Mouse (Mus musculus) Muller cell, postnatal 12 days (primary cell): Measurements from ENCODE around the gene Nfkbia.
A peak's percentile ranks its signal among the peaks of the same experiment; 100 is the strongest.

Experiments
- DNase-seq: peaks from one replicate; pipeline ENCODE4 v3.0.0-alpha.2; 2015; ENCODE audit errors: inconsistent ontology term

Gene Nfkbia

DNA sequence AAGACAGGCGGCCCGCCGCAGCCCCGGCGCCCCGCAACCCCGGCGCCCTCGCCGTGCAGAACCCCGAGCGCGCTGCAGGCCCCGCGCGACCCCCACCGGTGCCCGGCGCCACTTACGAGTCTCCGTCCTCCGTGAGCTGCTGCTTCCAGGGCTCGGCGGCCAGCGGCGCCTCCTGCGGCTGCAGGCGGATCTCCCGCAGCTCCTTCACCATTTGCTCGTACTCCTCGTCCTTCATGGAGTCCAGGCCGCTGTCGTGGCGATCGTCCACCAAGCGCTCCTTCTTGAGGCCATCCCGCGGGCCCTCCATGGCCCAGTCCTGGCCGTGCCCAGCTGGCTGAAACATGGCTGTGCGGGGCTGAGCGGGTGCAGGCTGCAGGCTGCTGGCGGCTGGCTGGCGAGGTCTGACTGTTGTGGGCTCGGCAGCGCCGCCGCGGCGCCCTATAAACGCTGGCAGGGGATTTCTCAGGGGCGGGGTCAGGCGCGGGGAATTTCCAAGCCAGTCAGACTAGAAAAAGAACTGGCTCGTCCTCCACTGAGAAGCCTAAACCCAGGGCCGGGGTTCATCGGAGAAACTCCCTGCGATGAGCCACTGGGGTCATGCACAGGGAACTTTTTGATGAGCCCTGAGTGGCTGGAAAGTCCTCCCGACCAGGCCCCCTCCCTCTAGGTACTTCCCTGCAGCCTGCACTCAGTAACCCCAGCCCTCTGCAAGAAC is at the start of gene Nfkbia:
Gene Nfkbia, minus strand, starts transcription at position 464 of the 715 bp plus-strand sequence.
- DNase-seq: peak; percentile 97

DNA sequence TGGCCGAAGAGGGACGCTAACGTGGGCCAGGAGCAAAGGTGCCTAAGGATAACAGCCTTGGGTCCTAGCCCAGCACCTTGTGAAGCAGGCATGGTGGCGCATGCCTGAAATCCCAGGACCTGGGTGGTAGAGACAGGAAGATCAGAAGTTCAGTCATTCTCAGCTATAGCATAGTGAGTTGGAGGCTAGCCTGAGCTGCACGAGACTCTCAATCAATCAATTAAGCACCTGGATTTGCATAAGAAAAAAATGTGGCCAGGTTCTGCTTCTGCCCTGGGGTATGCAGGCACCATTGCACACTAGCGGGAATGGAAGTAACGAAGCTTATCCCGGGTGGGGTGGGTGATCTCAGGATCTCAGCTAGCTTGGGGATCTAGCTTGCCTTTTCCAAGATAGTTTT is 46.7 kb upstream of the Nfkbia start:
- no peak for DNase-seq

DNA sequence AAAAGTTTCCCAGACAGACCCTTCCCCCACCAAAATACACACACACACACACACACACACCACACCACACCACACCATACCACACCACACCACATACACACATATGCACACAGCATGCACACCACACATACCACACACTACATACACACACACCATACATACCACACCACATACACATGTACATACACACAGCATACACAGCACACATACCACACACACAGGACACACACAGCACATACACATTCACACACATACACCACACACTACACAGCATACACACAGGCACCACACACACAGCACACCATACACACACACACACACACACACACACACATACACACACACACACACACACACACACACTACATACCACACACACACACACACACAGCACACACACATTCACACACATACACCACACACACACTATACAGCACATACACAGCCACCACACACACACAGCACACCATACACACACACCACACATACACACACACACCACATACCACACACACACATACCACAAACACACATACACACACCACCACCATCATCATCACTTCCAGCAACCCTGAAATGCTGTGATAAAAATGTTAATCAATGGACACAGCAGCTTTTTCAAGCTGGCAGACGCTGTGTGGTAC is 46.0 kb upstream of the Nfkbia start:
- no peak for DNase-seq

DNA sequence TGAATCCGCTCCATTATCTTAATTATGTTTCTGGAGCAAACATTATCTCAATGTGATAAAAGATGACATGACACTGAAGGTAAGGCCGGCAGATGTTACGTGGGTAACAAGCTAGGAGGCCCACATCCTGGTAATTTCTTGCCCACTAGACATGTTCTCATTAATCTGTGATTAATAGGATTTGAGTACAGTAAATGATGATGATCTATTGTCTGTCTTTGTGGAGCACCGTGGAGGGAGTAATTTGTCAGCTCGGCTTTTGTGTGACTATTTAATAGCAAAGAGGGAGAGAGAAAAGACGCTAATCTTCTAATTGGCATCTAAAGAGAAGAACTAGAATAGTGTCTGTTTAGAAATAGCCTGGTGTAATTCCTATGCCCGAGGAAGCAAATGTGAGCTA is 45.3 kb upstream of the Nfkbia start:
- DNase-seq: no peak

DNA sequence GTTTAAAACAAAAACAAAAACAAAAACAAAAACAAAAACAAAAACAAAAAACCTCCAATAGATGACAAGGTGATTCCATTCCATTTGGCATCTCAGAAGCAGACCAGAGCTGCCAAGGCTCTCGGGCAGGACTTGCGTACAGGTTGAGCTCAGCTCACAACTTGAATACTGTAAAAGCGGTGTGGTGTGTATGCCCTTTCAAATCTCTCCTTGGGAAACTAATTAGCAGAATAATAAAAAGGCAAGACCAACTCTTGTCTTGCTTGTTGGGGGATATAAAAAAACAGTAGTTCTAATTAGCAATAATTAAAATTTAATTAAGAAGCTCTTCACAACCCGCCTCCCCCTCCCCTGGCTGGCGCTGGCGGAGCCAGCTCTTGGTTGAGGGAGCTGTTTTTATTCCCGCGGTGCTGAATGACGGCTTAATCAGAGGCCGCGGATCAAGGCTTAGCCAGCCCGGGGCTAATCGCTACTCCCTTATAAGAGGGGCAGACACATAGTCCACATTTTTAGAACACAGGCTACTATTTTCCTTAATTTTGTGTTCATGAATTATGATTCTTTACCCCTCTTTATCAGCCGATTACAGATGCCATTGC is 44.2 kb upstream of the Nfkbia start:
- peak; percentile 46 for DNase-seq

DNA sequence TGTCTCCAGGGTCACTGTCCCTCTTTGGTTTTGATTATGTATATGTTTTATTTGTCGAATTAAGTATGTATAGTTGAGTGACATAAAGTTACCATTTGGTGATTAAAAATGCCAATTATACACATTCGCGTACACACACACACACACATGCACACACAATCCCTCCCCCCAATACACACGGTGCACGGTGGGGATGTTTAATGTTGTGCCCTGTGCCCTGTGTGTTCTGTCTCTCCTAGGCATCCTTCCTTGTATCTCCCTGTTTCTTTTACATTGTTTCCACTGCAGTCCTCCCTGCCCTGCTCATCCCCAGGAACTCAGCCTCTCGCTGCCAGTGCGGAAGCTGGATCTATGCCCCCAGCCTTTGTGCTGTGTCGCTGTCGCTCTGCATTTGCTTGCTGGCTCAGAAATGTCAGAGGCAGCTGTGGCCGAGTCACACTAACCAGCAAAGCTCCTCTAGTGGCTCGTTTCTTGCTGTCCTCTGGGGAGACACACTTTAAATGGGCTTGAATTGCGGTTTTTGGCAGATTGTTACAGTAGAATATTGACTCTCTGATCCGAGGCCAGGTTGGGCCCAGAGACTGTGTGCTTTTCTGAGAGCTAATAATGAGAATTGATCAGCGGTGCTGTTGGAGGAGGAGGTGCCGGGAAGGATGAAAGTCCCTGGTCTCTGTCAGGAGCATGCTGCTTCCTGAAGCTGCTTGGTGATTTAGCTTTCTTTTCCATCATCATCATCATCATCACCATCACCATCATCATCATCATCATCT is 34.7 kb upstream of the Nfkbia start:
- peak; percentile 82 for DNase-seq

DNA sequence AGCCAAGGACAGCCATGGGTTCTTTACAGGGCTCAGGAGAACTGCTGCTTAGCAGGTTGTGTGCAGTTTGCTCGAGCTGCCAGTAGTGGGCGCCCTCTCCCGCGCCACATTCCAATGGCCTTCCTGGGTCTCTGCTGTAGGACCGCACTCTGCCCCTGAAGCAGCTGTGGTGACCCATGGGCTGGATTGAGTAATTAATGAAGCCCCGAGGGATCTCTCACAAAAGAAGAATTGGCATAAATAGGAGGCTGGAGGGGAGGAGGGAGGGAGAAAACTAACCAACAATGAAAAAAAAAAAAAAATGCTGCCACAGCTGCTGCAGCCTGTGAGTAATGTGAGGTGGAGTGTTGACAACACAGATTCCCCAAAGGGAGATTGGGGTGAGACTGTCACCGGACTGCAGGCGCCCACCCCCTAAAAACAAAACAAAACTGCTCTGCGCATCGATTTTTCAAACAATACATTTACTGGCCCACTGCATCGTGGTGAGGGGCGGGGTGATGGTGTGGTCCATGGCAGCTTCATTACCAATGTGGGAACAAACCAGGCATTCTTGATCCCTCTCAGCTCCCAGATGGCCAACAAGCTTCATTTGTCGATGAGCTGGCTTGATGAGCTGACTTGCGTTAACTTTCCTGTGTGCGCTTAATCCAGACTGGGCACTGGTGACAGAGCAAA is 25.8 kb upstream of the Nfkbia start:
- DNase-seq: peak; percentile 80

DNA sequence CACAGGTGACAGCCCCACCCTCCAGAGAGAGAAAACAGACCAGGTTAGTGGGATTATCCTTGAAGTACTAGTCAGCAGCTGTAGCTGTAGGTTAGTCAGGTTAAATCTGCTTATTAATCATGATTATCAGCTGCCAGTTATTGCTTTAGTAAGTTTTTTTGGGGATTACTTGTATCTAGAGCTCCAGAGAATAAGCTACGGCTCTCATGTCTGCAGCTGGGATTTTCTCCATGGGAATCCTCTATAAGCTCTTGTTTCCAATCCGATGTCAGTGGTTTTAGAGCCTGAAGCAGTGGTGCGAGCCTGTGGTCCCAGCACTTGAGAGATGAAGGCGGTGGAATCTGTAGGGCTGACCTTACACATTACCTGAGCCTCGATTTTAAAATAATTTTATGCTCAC is 16.4 kb upstream of the Nfkbia start:
- no peak for DNase-seq

DNA sequence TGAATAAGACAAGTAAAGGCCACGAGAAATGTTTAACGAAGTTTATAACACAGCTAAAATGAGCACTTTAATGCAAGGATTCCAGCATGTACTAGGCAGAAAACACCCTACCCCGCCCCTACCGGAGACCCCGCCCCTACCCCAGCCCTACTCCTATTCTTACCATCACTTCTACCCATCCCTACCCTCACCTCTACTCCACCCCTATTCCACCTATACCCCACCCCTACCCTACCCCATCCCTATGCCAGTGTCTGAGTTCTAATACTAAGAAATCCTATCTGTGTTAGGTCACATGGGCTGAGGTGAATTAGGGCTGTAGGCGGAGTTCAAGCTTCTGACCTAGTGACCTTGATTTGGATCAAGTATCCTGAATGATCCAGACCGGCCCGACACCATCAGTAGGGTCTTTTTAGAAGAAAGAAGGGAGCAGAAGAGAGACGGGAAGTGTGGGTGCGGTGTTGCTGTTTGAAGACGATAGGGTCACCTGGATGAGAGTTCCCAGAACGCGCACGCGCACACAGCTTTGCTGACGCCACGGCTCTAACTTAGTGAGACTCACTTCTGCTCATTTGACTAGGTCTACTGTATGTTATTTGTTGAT is 15.0 kb upstream of the Nfkbia start:
- DNase-seq: no peak

DNA sequence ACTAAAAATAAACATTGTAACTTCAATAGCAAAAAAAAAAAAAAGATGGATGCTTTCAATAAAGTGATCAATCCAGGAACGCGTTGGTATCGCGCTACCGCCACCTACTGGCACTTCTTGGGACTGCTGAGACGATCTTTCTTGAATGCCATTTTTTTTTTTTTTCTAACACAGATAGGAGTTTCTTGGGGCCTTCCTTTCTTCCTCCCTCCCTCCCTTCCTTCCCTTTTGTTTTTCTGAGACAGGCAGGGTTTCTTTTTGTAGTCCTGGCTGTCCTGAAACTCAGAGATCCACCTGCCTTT is 13.5 kb upstream of the Nfkbia start:
- DNase-seq: peak; percentile 60

DNA sequence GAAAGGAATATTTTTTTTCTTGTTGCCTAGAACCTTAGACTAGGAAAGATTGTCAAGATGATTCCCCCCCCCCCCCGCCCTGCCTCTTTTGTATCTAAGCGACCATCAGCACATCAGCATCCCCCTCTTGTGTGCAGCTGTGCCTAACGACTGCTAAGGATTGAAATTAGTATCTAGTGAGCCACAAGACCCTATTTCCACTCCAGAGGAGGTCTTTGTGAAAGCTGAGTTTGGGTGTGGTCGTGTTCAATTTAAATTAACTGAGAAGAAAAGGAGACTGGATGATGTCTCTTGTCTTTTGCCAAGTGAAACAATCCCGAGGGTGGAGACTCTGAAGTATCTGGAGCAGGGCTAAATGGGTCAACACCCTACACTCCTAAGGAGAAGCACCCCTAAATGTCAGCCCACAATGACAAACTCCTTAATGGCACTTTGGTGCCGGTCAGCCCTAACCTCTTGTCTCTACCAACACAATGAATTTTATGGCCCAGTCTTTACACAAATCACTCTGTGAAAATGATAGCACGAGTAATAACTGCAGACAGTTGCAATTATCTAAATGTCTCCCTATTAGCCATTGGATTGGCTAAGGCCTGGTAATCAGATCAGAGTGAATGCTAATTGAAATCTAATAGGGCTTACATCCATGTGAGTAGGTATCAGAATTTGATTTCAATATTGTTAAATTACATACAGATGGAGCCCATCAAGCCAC is 13.0 kb upstream of the Nfkbia start:
- no peak for DNase-seq

DNA sequence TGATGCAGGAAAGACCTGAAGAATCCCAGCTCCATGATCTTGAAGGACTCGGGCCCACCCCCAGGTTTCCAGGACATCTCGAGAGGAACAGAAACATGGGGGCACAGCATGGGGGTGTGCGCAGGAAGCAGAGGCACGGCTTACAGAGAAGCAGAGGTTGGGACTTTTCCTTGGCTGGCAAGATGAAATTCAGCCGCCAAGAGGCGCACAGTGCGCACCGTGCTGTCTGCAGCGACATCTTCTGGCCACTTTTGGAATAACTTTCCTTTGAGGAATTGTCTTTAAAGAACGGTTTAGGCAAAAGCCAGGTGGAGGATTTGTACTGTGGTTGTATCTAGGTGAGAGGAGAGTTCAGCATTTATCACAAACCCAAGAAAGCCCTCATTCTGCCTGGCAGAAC is 6.6 kb upstream of the Nfkbia start:
- peak; percentile 47 for DNase-seq

DNA sequence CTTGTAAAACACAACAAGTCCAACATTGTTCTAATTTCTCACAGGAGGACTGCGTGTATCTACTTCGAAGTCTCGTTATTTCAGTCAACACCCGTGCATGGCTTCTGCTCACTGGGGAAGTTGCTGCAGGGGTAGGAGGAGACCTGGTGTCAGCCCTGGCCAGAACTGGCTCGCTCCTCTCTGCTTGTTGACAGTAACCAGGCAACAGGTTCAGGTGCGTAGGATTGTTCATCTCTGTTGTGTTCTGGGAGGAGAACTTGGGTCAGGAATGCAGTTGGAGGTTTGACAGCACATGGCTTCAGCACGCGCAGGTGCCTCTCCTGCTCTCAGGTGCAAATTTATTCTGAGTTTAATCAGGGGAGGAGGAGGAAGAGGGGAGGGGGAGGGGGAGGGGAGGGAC is 5.3 kb upstream of the Nfkbia start:
- no peak for DNase-seq

DNA sequence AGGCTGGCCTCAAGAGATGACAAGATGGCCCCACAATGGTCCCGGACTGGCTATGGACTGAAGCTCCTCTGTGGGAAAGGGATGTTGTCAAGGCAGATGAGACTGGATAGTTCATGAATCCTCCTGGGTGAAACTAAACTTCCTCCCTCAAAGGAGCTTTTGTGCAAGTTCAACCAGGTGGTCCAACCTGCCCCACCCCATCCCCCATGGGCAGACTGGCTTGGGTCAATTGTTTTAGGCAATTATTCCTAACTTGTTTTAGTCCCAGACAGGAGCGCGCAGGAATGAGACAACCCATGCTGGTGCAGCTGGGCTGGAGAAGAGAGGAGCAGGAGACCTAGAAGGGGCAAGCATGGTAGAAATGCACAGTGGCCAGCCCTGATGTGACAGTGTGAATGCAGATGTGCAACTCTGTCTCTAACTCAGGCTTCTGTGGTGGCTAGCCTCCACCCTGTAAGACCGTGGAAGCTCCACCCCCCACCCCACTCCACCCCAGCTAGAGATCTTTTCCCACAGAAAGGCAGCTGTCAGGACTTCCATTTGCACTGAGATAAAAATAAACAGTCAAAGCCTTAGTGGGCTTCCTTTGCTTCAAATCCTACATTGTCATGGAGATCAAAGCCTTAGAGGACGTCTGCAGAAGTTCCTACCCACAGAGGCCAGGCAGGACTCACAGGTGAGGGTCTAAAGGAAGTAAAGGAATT is 3.6 kb upstream of the Nfkbia start:
- no peak for DNase-seq

DNA sequence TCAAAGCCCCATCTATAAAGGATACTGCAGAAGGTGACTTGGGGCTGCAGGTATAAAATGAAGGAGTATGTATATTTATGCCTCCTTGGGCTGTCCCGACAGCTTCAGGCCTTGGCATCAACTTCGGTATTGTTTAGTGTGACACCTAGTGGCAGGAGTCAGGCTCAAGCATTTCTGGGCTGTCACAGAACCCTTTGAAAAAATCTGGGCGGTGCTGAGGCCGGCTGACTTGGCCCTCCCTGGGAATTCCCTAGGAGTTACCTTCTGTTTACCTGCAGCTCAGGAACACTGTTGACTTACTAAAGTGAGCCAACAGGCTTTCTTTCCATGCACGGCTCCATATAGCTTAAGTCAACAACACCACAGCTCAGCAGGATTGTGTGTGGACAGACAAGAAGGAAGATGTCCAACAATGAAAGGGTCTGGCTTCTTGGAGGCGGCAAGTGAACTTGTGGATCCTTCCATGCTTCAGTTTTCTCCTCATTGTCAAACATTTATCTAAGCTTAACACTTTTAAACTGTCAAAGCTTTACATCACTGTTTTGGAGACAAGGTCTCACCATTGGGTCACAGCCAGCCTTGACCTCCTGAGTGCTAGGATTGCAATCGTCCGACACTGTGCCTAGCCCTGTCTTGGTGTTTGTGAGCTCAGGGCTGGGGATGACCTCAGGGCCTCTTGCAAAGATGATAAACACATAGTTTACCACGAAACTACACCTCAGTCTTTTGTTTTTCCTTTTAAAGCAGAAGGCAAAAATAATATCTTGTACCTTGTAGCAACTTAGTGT is 2.9 kb upstream of the Nfkbia start:
- DNase-seq: peak; percentile 51

DNA sequence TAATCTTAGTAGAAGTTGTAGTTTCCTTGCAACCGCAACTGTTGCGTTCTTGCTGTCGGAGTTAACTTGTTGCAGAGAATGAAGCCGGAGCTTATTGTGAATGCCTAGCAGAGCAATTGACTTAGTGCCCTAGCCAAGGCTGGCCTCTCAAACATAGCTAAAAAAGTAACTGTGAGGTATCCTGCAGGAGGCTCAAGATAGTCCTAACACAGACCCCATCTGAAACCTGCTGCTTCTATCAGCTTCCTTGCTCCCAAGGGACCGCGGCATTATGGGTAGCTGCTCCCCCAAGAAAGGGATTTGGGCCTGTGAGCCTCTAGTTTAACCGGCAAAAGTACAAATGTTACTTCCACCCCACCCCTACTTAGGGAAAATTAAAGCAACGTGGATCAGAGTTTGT is 934 bp upstream of the Nfkbia start:
- no peak for DNase-seq

DNA sequence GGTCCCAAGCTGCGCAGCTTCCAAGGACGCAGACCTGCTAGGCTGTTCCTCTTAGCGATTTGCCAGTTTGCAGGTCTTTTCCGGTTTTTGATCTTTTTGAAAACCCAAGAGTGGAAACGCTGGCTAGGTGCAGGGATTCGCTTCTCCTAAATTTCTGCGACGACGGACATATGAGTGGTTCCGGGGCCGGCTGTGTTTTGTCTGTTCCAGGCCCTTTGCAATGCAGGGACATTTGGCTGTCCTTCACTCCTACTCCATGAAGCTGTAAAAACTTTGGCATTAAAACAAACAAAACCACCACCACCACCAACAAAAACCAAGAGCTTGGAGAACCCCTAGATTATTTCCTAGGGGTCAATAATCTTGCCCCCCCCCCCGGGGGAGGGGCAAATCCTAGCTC is 494 bp upstream of the Nfkbia start:
- no peak for DNase-seq

DNA sequence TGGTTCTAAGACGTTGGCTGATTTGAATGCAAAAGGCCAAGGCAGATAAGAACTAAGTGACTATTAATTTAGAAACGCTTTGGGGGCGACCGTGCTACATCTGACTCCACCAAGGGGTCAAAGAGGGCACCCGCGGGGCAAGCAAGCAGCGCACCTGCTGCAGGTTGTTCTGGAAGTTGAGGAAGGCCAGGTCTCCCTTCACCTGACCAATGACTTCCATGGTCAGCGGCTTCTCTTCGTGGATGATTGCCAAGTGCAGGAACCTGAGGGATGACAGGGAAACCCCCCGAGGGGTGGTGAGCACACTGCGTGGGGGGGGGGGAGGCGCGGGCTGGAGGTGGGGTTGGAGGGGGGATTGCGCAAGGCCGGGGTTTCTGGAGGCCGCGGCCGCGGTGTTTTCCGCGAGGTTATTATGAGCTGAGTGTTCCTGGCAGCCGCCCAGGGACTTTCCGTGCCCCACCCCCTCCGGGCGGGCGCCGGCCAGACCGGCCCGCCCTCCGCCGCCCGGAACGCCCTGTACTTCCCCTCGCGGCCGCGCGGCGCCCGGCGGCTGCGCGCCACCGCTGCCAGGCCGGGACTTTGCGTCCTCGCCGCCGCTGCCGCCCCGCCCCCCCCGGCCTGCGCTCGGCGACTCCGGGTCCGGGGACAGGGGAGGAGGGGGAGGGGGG is 797 bp downstream of the Nfkbia start:
- peak; percentile 96 for DNase-seq
